Mouse (Mus musculus) thymus, adult 2 months (tissue): ENCODE data around the gene Arhgef1.

Source experiments
- CTCF ChIP-seq: fragments of 200-500 bp; IDR thresholded peaks from 2 replicates; pipeline ENCODE4 v1.5.1; 2012; ENCODE audit warnings: mild to moderate bottlenecking, control low read depth, low read length, moderate library complexity, borderline replicate concordance; ENCODE audit not compliant: control insufficient read depth, poor library complexity, insufficient read depth; ENCODE audit errors: extremely low read depth
- POLR2A ChIP-seq: fragments of 200-500 bp; IDR thresholded peaks from 2 replicates; pipeline ENCODE4 v1.6.1; 2012; ENCODE audit warnings: mild to moderate bottlenecking, low read length, control low read depth, moderate library complexity; ENCODE audit not compliant: control insufficient read depth, poor library complexity, insufficient read depth; ENCODE audit errors: extremely low read depth

DNA sequence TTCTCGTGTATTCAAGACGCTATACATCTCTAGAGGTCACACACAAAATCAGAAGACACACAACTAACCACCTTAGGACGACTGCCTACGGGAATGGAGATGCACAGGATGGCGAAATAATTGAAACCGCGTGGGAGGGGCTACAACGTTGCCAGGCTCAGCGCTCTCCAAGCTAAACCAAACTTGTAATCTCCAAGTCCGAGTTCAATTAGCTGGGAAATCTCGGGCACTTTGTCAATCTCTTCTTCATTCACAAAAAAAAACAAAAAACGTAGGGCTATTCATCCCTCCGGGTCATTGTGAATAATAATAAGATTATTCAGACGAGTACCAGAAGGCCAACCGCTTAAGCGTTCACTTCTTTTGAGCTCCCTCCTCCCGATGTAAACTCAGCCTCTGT, 33.6 kb upstream of the Arhgef1 start:
- TF ChIP-seq CTCF (no peak), POLR2A (no peak)
